Mouse (Mus musculus) CH12.LX (cell line): ENCODE data around the gene Ppp1r14d. TPM values are rescaled to one million over a fixed set of nuclear protein-coding genes. Genes with fewer than 3 reads are reported as not detected.

Experiments
- DNase-seq: peaks from one replicate; pipeline ENCODE4 v3.0.0-alpha.2; 2013; ENCODE audit errors: extremely low read depth
- H3K27ac ChIP-seq: 2 replicates; pipeline ENCODE4 v1.5.1; 2012; ENCODE audit warnings: low read depth, mild to moderate bottlenecking, control low read depth, moderate library complexity; ENCODE audit not compliant: insufficient read depth
- H3K27me3 ChIP-seq: replicated peaks from 2 replicates; pipeline ENCODE3; 2012; ENCODE audit warnings: inconsistent platforms
- H3K36me3 ChIP-seq, 2 experiments: replicated peaks in 1 of 2; 2 replicates each; pipeline versions ENCODE3 to v1.6.1; 2012; ENCODE audit warnings: inconsistent platforms in 1 of 2, low read length in 1 of 2, mild to moderate bottlenecking in 1 of 2, mixed read lengths in 1 of 2, moderate library complexity in 1 of 2; ENCODE audit not compliant: control insufficient read depth in 1 of 2, insufficient read depth in 1 of 2
- H3K4me1 ChIP-seq, 2 experiments: 2 replicates each; pipeline ENCODE4 v1.6.1; 2012; ENCODE audit warnings: inconsistent platforms in 1 of 2, moderate library complexity in 1 of 2; ENCODE audit not compliant: insufficient read depth in 2 of 2, control insufficient read depth in 1 of 2
- H3K4me2 ChIP-seq: 2 replicates; pipeline ENCODE4 v1.6.1; 2012; ENCODE audit warnings: low read depth, mild to moderate bottlenecking, control low read depth; ENCODE audit not compliant: poor library complexity, insufficient read depth, severe bottlenecking
- H3K4me3 ChIP-seq, 3 experiments: fragments of 150-350 bp in 1 of 3; sonication (generic) in 1 of 3; replicated peaks in 1 of 3; 2 replicates each; pipeline versions ENCODE3 to v1.5.1; 2011 to 2012; ENCODE audit warnings: low read depth in 2 of 3, low read length in 2 of 3, mild to moderate bottlenecking in 2 of 3, moderate library complexity in 2 of 3, control low read depth in 1 of 3, improper control_type of control experiment in 1 of 3, inconsistent platforms in 1 of 3, mixed read lengths in 1 of 3; ENCODE audit not compliant: poor library complexity in 1 of 3
- H3K79me2 ChIP-seq: replicated peaks from 2 replicates; pipeline ENCODE4 v1.6.1; 2012; ENCODE audit warnings: mild to moderate bottlenecking, moderate library complexity; ENCODE audit not compliant: control insufficient read depth, poor library complexity, insufficient read depth, severe bottlenecking; ENCODE audit errors: extremely low read depth
- H3K9ac ChIP-seq: 2 replicates; pipeline ENCODE4 v1.6.1; 2012; ENCODE audit warnings: low read depth, mild to moderate bottlenecking, control low read depth, moderate library complexity; ENCODE audit not compliant: insufficient read depth
- H3K9me3 ChIP-seq: replicated peaks from 2 replicates; pipeline ENCODE3; 2012; ENCODE audit warnings: low read length, inconsistent platforms, mixed read lengths
- CHD2 ChIP-seq: IDR thresholded peaks from 2 replicates; pipeline ENCODE4 v1.6.1; 2011; ENCODE audit warnings: low read length, improper control_type of control experiment
- CTCF ChIP-seq, 2 experiments: IDR thresholded peaks in 1 of 2; conservative IDR thresholded peaks in 1 of 2; 2 replicates each; pipeline ENCODE4 v1.5.1; 2011 to 2012; ENCODE audit warnings: low read depth in 2 of 2, low read length in 2 of 2, improper control_type of control experiment in 1 of 2, inconsistent platforms in 1 of 2, mild to moderate bottlenecking in 1 of 2, moderate library complexity in 1 of 2
- ELF1 ChIP-seq: IDR thresholded peaks from 2 replicates; pipeline ENCODE4 v1.6.1; 2014; ENCODE audit warnings: low read depth, mild to moderate bottlenecking, inconsistent platforms, low read length, improper control_type of control experiment
- EP300 ChIP-seq: IDR thresholded peaks from 2 replicates; pipeline ENCODE4 v1.6.1; 2011; ENCODE audit warnings: low read length, improper control_type of control experiment
- GABPA ChIP-seq: IDR thresholded peaks from 2 replicates; pipeline ENCODE4 v1.6.1; 2012; ENCODE audit warnings: low read depth, low read length, improper control_type of control experiment, inconsistent platforms; ENCODE audit not compliant: insufficient replicate concordance
- HCFC1 ChIP-seq: IDR thresholded peaks from 2 replicates; pipeline ENCODE4 v1.6.1; 2012; ENCODE audit warnings: low read depth, mild to moderate bottlenecking, inconsistent platforms, low read length, improper control_type of control experiment
- IRF4 ChIP-seq: IDR thresholded peaks from 2 replicates; pipeline ENCODE4 v1.6.1; 2014; ENCODE audit warnings: low read depth, mild to moderate bottlenecking, inconsistent platforms, low read length, improper control_type of control experiment
- JUND ChIP-seq: conservative IDR thresholded peaks from 2 replicates; pipeline ENCODE4 v1.6.1; 2011; ENCODE audit warnings: low read depth, low read length, improper control_type of control experiment
- KAT2A ChIP-seq: IDR thresholded peaks from 2 replicates; pipeline ENCODE4 v1.6.1; 2012; ENCODE audit warnings: low read length, improper control_type of control experiment, inconsistent platforms; ENCODE audit not compliant: insufficient replicate concordance
- MAZ ChIP-seq: IDR thresholded peaks from 2 replicates; pipeline ENCODE4 v1.6.1; 2012; ENCODE audit warnings: low read depth, mild to moderate bottlenecking, inconsistent platforms, low read length, improper control_type of control experiment, moderate library complexity
- RCOR1 ChIP-seq: conservative IDR thresholded peaks from 2 replicates; pipeline ENCODE4 v1.6.1; 2012; ENCODE audit warnings: low read depth, mild to moderate bottlenecking, inconsistent platforms, low read length, improper control_type of control experiment
- SIN3A ChIP-seq: IDR thresholded peaks from 2 replicates; pipeline ENCODE4 v1.6.1; 2012; ENCODE audit warnings: low read length, improper control_type of control experiment, inconsistent platforms
- SMC3 ChIP-seq: IDR thresholded peaks from 2 replicates; pipeline ENCODE4 v1.6.1; 2011; ENCODE audit warnings: low read depth, low read length, improper control_type of control experiment
- TCF12 ChIP-seq: IDR thresholded peaks from 2 replicates; pipeline ENCODE4 v1.6.1; 2014; ENCODE audit warnings: low read depth, mild to moderate bottlenecking, inconsistent platforms, low read length, improper control_type of control experiment
- UBTF ChIP-seq: IDR thresholded peaks from 2 replicates; pipeline ENCODE4 v1.6.1; 2012; ENCODE audit warnings: low read depth, mild to moderate bottlenecking, inconsistent platforms, low read length, improper control_type of control experiment, moderate library complexity
- USF1 ChIP-seq: IDR thresholded peaks from 2 replicates; pipeline ENCODE4 v1.6.1; 2014; ENCODE audit warnings: low read depth, mild to moderate bottlenecking, inconsistent platforms, low read length, improper control_type of control experiment
- USF2 ChIP-seq: conservative IDR thresholded peaks from 2 replicates; pipeline ENCODE4 v1.6.1; 2011; ENCODE audit warnings: low read depth, low read length, improper control_type of control experiment
- ZC3H11A ChIP-seq: IDR thresholded peaks from 2 replicates; pipeline ENCODE4 v1.6.1; 2012; ENCODE audit warnings: low read depth, mild to moderate bottlenecking, inconsistent platforms, low read length, improper control_type of control experiment
- ZMIZ1 ChIP-seq: IDR thresholded peaks from 2 replicates; pipeline ENCODE4 v1.6.1; 2012; ENCODE audit warnings: low read depth, mild to moderate bottlenecking, inconsistent platforms, low read length, improper control_type of control experiment
- ZNF384 ChIP-seq: IDR thresholded peaks from 2 replicates; pipeline ENCODE4 v1.6.1; 2012; ENCODE audit warnings: low read depth, low read length, improper control_type of control experiment, inconsistent platforms
- dilution Hi-C: fragments of 300-500 bp; cut with MboI; formaldehyde crosslinking; loops from 2 replicates; pipeline ENCODE4 v1.14.3; 2020; ENCODE audit warnings: low sequenced_read_pairs; ENCODE audit not compliant: extremely low pct_unique_long_range_greater_than_20kb, extremely low pct_ligation_motif_present
- in situ Hi-C: fragments of 300-500 bp; cut with MboI; formaldehyde crosslinking; loops from 3 replicates; pipeline ENCODE4 v1.14.3; 2019; ENCODE audit warnings: low sequenced_read_pairs, low pct_ligation_motif_present, low pct_unique_long_range_greater_than_20kb, mixed read lengths
- polyA plus RNA-seq: library from polyadenylated mRNA; unstranded; fragments of >175 nt; gene quantifications from 2 replicates; pipeline ENCODE4 v1.2.1, GENCODE M21; 2012; ENCODE audit warnings: low read depth; ENCODE audit not compliant: insufficient read length
- total RNA-seq, 2 experiments: library from RNA; depleted of rRNA; stranded (reverse); fragments of 300-350 nt in 1 of 2; fragments of >200 nt in 1 of 2; gene quantifications; 2 replicates each; pipeline ENCODE4 v1.2.3; 2012 to 2014

Ppp1r14d gene
- total and polyA plus RNA-seq, 3 experiments, result not detected

DNA sequence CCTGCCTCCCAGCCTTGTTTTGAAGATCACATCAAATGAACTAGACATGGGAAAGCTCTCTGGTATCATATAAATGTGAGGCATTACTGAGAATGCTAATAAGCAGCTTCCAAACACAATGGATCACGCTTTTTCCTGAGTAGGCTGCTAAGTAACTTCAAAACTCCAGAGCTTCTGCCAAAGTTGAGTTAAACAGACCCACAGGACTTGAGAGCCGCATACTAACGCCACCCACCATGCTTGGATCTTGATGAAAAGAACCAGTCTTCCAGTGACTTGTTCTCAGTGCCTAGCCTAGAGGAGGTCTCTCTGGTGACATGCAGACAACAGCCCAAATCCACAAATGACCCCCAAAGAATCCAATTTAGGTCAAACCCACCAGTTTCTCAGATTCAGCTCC lies 30.8 kb downstream of the Ppp1r14d start:
- dilution Hi-C loops, result no loop called here
- no peak for DNase-seq
- no peaks in the 10 kb centered on the region; the same call in 1 of the 2 replicates for H3K79me2 ChIP-seq
- no peaks in the 10 kb centered on the region for H3K9me3 ChIP-seq
- H3K27ac ChIP-seq, result no peak overlapping the region
- peaks cover 2 to 24% of the 10 kb centered on the region in 2 experiments for H3K4me1 ChIP-seq
- no peak overlapping the region for H3K9ac ChIP-seq
- H3K4me2 ChIP-seq, result no peak overlapping the region
- H3K4me3 ChIP-seq, result no peak overlapping the region
- no peak for TF ChIP-seq IRF4
- TF ChIP-seq ZNF384, result no peak
- no peak for TF ChIP-seq UBTF
- no peak for TF ChIP-seq MAZ
- TF ChIP-seq ZC3H11A, result no peak
- TF ChIP-seq SIN3A, result no peak
- TF ChIP-seq USF2, result no peak
- no peak for TF ChIP-seq GABPA
- no peak for TF ChIP-seq CHD2
- no peak for TF ChIP-seq EP300
- no peak for TF ChIP-seq ELF1
- no peak for TF ChIP-seq CTCF (conservative IDR thresholded peaks at IDR 0.05 in 1 of 2, IDR thresholded peaks at IDR 0.05 in 1 of 2; ENCODE audit: low read depth in 2 of 2, low read length in 2 of 2)
- TF ChIP-seq SMC3, result no peak
- TF ChIP-seq ZMIZ1, result no peak
- no peak for TF ChIP-seq TCF12
- no peak for TF ChIP-seq JUND
- no peak for TF ChIP-seq KAT2A
- no peak for TF ChIP-seq HCFC1
- in situ Hi-C loops, result loop anchor here (10.0 to 25.0 kb wide), 3 partner anchors 54 to 437 kb away; partner anchors contain the start of genes Ccdc9b and Phgr1
- H3K36me3 ChIP-seq, result no peaks in the 10 kb centered on the region
- no peaks in the 10 kb centered on the region for H3K27me3 ChIP-seq

DNA sequence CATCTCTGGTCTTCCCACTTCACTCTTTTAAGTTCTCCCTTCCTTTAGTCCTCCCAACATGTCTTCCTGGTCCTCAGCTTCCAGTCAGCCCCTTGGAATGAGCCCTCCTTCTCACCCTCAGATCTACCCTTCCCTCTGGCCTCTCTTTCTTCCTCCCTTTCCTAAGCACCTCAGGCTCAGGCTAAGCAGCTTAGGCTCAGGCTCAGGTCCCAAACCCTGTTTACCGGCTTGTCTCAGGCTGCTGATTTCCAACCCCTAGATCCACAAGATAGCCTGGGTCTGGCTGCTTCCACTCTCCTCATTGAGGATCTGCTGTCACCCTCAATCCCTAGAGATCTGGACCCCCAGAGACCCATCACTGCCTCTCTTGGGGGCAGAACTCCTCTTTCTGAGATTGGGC lies 31.7 kb downstream of the Ppp1r14d start:
- Histone ChIP-seq H3K4me2 (0 out of 2 replicates have a peak overlapping the region, but pooled peaks have one; percentile 0), H3K27ac (no peak overlapping the region), H3K79me2 (no peaks in the 10 kb centered on the region; the same call in 1 of the 2 replicates), H3K27me3 (no peaks in the 10 kb centered on the region), H3K4me3 (no peak overlapping the region), H3K9ac (no peak overlapping the region), H3K36me3 (no peaks in the 10 kb centered on the region), H3K4me1 (peaks cover 2 to 22% of the 10 kb centered on the region in 2 experiments), H3K9me3 (no peaks in the 10 kb centered on the region)
- TF ChIP-seq GABPA (no peak), USF1 (no peak), RCOR1 (no peak)
- in situ Hi-C loops, result loop anchor here (10.0 to 25.0 kb wide), 3 partner anchors 53 to 436 kb away; partner anchors contain the start of genes Ccdc9b and Phgr1
- DNase-seq, result no peak
- dilution Hi-C loops, result no loop called here
